ENCODE assay signal across 13 mouse cellular contexts in genomic region chrX:162555729-162556458, GRCm38 (mm10).
DNase-seq lines count a peak whose midpoint lies in the region; ATAC-seq and TF ChIP-seq lines count a peak whose summit lies in the region.
"Had no signal": no experiment of that assay in that cellular context is flagged by ENCODE, and none has a peak within 500 bp of the region (broad histone marks: within the 10 kb centered on the region; RNA-seq: fewer than 3 reads in every experiment).

No protein-coding gene starts in this region.

- no peak for TF ChIP-seq POLR2A in liver, adult 2 months (IDR thresholded peaks at IDR 0.05; ENCODE audit: extremely low read depth, insufficient read depth, low read length)
- TF ChIP-seq POLR2A in brain, embryonic 14.5 days (IDR thresholded peaks at IDR 0.05; ENCODE audit: borderline replicate concordance, extremely low read depth, insufficient read depth, insufficient read length, poor library complexity, severe bottlenecking), result no peak

- peak overlapping the region; percentile 5; the same call in 1 of the 2 replicates for H3K27ac ChIP-seq in forebrain, postnatal 0 days (ENCODE audit: low read depth, low read length)
- no peak overlapping the region for H3K27ac ChIP-seq in forebrain, embryonic 10.5 days
- no peak overlapping the region for H3K27ac ChIP-seq in liver, adult 2 months (replicated peaks; ENCODE audit: insufficient read depth, low read depth, low read length)
- no peak overlapping the region for H3K27ac ChIP-seq in liver, embryonic 12.5 days
- H3K27ac ChIP-seq: limb, embryonic 12.5 days had no signal

- no peaks in the 10 kb centered on the region for H3K79me2 ChIP-seq in liver, adult 2 months (ENCODE audit: control insufficient read depth, insufficient read depth, low read length)

- no peak overlapping the region for H3K9ac ChIP-seq in forebrain, postnatal 0 days
- H3K9ac ChIP-seq in liver, adult 2 months (ENCODE audit: low read depth, low read length), result no peak overlapping the region
- no peak overlapping the region for H3K9ac ChIP-seq in liver, embryonic 12.5 days
- H3K9ac ChIP-seq: limb, embryonic 12.5 days had no signal

- 73% methylated on average over 1 of the region's 1 CpGs for WGBS in forebrain, postnatal 0 days
- 100% methylated on average over 1 of the region's 1 CpGs for WGBS in forebrain, embryonic 10.5 days
- WGBS in liver, adult 2 months, result 26% methylated on average over 1 of the region's 1 CpGs
- 86% methylated on average over 1 of the region's 1 CpGs for WGBS in liver, embryonic 12.5 days (ENCODE audit: insufficient replicate concordance)

- H3K4me1 ChIP-seq in forebrain, postnatal 0 days (ENCODE audit: insufficient read depth), result no peaks in the 10 kb centered on the region
- no peaks in the 10 kb centered on the region for H3K4me1 ChIP-seq in forebrain, embryonic 10.5 days
- H3K4me1 ChIP-seq in liver, adult 2 months (ENCODE audit: control insufficient read depth, insufficient read depth, low read length), result peaks cover 6% of the 10 kb centered on the region; the same call in 1 of the 2 replicates
- no peaks in the 10 kb centered on the region for H3K4me1 ChIP-seq in liver, embryonic 12.5 days
- H3K4me1 ChIP-seq: limb, embryonic 12.5 days had no signal

- H3K4me3 ChIP-seq in forebrain, postnatal 0 days (ENCODE audit: low read depth, low read length), result no peak overlapping the region
- no peak overlapping the region for H3K4me3 ChIP-seq in forebrain, embryonic 10.5 days
- no peak overlapping the region for H3K4me3 ChIP-seq in liver, adult 2 months (ENCODE audit: insufficient read depth, low read depth, low read length)
- no peak overlapping the region for H3K4me3 ChIP-seq in liver, embryonic 12.5 days
- H3K4me3 ChIP-seq: limb, embryonic 12.5 days had no signal

- no peaks in the 10 kb centered on the region for H3K9me3 ChIP-seq in forebrain, postnatal 0 days (ENCODE audit: low read length)
- H3K9me3 ChIP-seq in forebrain, embryonic 10.5 days, result no peaks in the 10 kb centered on the region
- no peaks in the 10 kb centered on the region for H3K9me3 ChIP-seq in liver, embryonic 12.5 days (replicated peaks)
- H3K9me3 ChIP-seq: limb, embryonic 12.5 days had no signal

- no peaks in the 10 kb centered on the region for H3K27me3 ChIP-seq in forebrain, postnatal 0 days (ENCODE audit: insufficient read depth, low read length)
- peaks cover 88% of the 10 kb centered on the region for H3K27me3 ChIP-seq in forebrain, embryonic 10.5 days (ENCODE audit: poor library complexity, severe bottlenecking)
- H3K27me3 ChIP-seq in liver, adult 2 months (ENCODE audit: control insufficient read depth, insufficient read depth, low read length), result no peaks in the 10 kb centered on the region
- no peaks in the 10 kb centered on the region; the same call in 1 of the 2 replicates for H3K27me3 ChIP-seq in liver, embryonic 12.5 days (replicated peaks)

- H3K4me2 ChIP-seq in forebrain, postnatal 0 days (ENCODE audit: low read depth), result no peak overlapping the region
- no peak overlapping the region for H3K4me2 ChIP-seq in liver, embryonic 12.5 days
- H3K4me2 ChIP-seq: limb, embryonic 12.5 days had no signal

- DNase-seq in forebrain, postnatal 0 days, result no peak
- DNase-seq in forebrain, embryonic 10.5 days (ENCODE audit: extremely low spot score, low spot score), result no peak
- peak; percentile 62 for DNase-seq in liver, adult 2 months (ENCODE audit: extremely low read depth, low read depth, low spot score)
- peak; percentile 49 for DNase-seq in brain, embryonic 14.5 days (ENCODE audit: low read depth)
- DNase-seq in lung, postnatal 25 days (ENCODE audit: low spot score), result peak; percentile 12
- no peak for DNase-seq in natural killer cell, adult 2 months (ENCODE audit: low spot score in 2 of 2)
- DNase-seq: cerebellum, adult 11 months; gastrocnemius, postnatal 25 days; right cerebral cortex, postnatal 14 days; thymus, postnatal 36 days had no signal

- no peak for TF ChIP-seq CTCF in forebrain, postnatal 0 days (IDR thresholded peaks at IDR 0.05; ENCODE audit: low read depth)
- TF ChIP-seq CTCF in liver, adult 2 months (IDR thresholded peaks at IDR 0.05; ENCODE audit: low read depth, low read length), result no peak
- TF ChIP-seq CTCF in brain, embryonic 14.5 days (IDR thresholded peaks at IDR 0.05; ENCODE audit: borderline replicate concordance, extremely low read depth, insufficient read depth, insufficient read length), result no peak

- peak; percentile 47; the same call in 1 of the 2 replicates for ATAC-seq in forebrain, postnatal 0 days
- no peak for ATAC-seq in liver, embryonic 12.5 days
- ATAC-seq: CD4-positive, CD25-positive, alpha-beta regulatory T cell, adult 4 months had no signal

- H3K36me3 ChIP-seq in forebrain, postnatal 0 days (ENCODE audit: insufficient read depth), result no peaks in the 10 kb centered on the region
- no peaks in the 10 kb centered on the region for H3K36me3 ChIP-seq in forebrain, embryonic 10.5 days (replicated peaks)
- no peaks in the 10 kb centered on the region for H3K36me3 ChIP-seq in liver, adult 2 months (ENCODE audit: control insufficient read depth, insufficient read depth, low read length)
- no peaks in the 10 kb centered on the region for H3K36me3 ChIP-seq in liver, embryonic 12.5 days
- H3K36me3 ChIP-seq: limb, embryonic 12.5 days had no signal

Comparison
In these comparisons a context has a peak if more than half of its experiments do, and no peak if none do; other contexts are left out.
1. DNase-seq: peak in liver, adult 2 months (single experiment), brain, embryonic 14.5 days (single experiment) and lung, postnatal 25 days (single experiment); none in forebrain, postnatal 0 days (single experiment), forebrain, embryonic 10.5 days (single experiment) and natural killer cell, adult 2 months (0 of 2).